Mouse (Mus musculus): ENCODE results near the gene Tmem135. TPM values are rescaled to one million over a fixed set of nuclear protein-coding genes. Genes with fewer than 3 reads are reported as not detected.

The Tmem135 gene
- 14.9 and 15.0 TPM in 2 replicates for polyA plus RNA-seq (2016; fragmentation: Nextera tagmentation; extraction: Ambion mirVana)

DNA sequence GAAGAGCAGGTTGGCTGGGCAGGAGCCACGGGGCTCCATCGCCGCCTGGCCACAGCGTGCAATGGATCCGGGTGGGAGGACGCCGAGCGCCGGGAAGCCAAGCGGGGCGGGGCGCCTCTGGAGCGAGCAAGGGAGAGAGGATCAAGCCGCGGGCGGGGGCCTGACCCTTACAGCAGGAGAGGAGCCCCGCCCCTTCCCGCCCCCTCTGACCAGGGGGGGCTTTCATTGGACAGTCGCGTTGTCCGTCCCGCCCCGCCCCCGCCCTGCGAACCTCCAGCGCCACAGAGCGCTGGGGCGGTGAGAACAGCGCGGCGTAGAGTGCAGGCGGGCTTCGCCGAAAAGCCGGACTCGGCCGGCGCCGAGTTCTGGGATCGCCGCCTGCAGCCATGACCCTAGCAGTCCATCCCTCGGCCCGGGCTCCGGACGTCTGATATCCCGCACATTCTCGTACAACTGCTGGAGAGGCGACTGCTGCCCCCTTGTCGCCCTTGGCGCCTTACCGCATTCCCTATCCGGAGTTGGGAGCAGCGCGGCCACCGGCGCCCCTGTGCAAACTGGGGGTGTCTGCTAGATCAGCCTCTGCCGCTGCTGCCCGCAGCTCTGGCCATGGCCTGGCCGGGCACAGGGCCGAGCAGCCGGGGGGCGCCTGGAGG lies at the start of gene Tmem135, which contains the start of gene Fzd4:
TSS of gene Tmem135 (minus strand) at position 142 of the 653 bp plus-strand sequence.
TSS of gene Fzd4 (plus strand) at position 275 of the 653 bp plus-strand sequence.
- H3K9me3 ChIP-seq: no peaks in the 10 kb centered on the region
- DNase-seq (ENCODE audit: low spot score): peak; percentile 97
- under 1% methylated on average over 62 of the region's 62 CpGs for WGBS
- H3K27me3 ChIP-seq (ENCODE audit: insufficient read depth, poor library complexity, severe bottlenecking): peaks cover 34% of the 10 kb centered on the region
- peaks cover 16% of the 10 kb centered on the region for H3K36me3 ChIP-seq
- H3K4me3 ChIP-seq: peak within 1 kb of the TSS; percentile 77
- peak within 1 kb of the TSS; percentile 90 for H3K27ac ChIP-seq
- H3K4me1 ChIP-seq (replicated peaks): peaks cover 39% of the 10 kb centered on the region

DNA sequence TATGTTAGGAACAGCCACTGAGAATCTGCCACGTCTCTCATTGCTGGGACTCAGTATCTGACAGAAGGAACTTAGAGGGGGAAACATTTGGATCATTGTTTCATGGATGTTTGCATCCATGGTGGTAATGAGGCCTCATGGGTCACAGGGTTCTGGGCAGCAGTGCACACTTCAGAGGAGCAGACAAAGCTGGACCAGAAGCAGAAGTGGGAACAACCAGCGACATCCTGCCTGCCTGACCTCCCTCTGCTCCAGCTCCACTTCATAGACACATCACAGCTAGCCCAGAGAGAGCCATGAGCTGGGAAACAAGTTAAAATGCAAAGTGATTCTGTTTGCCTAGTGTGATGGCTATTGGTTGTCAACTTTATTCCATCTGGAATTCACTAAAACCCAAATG lies 46.3 kb upstream of the Tmem135 start:
- no peak overlapping the region for H3K4me3 ChIP-seq
- H3K27ac ChIP-seq: no peak overlapping the region
- H3K9me3 ChIP-seq: no peaks in the 10 kb centered on the region
- no peak for DNase-seq (ENCODE audit: low spot score)
- H3K36me3 ChIP-seq: no peaks in the 10 kb centered on the region
- H3K27me3 ChIP-seq (ENCODE audit: insufficient read depth, poor library complexity, severe bottlenecking): no peaks in the 10 kb centered on the region
- H3K4me1 ChIP-seq (replicated peaks): no peaks in the 10 kb centered on the region
- WGBS: 74% methylated on average over 2 of the region's 2 CpGs

DNA sequence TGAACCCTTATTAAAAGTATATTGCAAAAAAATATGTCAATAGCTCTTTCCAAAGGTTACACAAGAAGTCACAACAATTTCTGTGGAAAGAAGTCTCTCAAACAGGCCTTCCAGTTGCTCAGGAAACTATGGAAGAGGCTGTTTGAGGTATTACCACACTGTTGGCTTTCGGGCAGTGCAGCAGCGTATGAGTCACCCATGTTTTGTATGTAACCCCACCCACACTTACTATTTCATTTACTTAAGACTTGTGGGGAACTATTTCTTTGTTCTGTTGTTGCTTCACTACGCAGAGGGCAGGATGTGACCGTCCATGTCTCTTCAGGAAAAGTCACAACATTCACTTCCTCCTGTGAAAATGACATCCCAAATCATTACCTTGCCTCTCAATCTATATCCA lies 41.1 kb upstream of the Tmem135 start:
- WGBS: 83% methylated on average over 4 of the region's 4 CpGs
- H3K4me1 ChIP-seq (replicated peaks): no peaks in the 10 kb centered on the region

DNA sequence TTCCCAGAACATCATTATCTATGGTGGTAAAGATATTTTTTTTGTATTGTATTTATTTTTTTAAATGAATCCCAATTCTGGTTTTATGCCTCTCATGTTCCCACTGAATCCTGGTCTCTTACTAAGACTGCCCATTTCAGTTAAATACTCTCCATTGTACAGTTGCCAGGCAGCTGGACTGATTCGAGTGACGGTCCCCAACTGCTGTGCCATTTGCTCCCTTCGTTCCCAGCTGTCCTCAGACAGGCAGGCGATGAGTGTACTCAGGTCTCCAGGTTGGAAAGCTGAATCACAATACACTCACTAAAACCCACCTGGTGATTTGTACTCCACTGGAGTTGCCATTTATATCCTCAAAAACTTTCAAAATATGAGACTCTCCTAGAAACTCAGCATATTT lies 38.2 kb upstream of the Tmem135 start:
- no peaks in the 10 kb centered on the region for H3K9me3 ChIP-seq
- H3K27me3 ChIP-seq (ENCODE audit: insufficient read depth, poor library complexity, severe bottlenecking): no peaks in the 10 kb centered on the region
- no peak overlapping the region for H3K4me3 ChIP-seq
- DNase-seq (ENCODE audit: low spot score): no peak
- no peak overlapping the region for H3K27ac ChIP-seq
- no peaks in the 10 kb centered on the region for H3K36me3 ChIP-seq
- no peaks in the 10 kb centered on the region for H3K4me1 ChIP-seq (replicated peaks)
- WGBS: 79% methylated on average over 4 of the region's 4 CpGs

More for the DNA sequence above, 41.1 kb upstream of the Tmem135 start:
- Histone ChIP-seq H3K36me3 (no peaks in the 10 kb centered on the region), H3K4me3 (no peak overlapping the region), H3K27me3 (ENCODE audit: insufficient read depth, poor library complexity, severe bottlenecking) (no peaks in the 10 kb centered on the region), H3K9me3 (no peaks in the 10 kb centered on the region), H3K27ac (no peak overlapping the region)
- no peak for DNase-seq (ENCODE audit: low spot score)

DNA sequence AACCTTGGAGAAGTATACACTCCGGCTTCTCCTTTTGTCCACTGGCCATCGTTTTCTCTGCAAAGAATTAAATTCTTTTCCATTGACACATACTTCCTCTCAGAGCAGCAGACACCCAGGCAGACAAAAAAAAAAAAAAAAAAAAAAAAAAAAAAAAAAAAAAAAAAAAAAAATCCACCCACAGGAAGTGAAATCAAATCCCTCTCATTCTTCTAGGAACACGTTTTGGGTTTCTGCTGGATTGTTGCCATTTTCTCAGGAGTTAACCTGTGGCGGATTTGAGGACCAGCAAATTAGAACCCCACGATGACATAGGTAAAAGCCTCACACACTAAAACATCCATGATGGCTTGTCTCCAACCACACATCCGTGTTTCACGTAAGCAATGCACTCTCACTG lies 37.3 kb upstream of the Tmem135 start:
- no peaks in the 10 kb centered on the region for H3K4me1 ChIP-seq (replicated peaks)
- no peaks in the 10 kb centered on the region for H3K9me3 ChIP-seq
- 75% methylated on average over 7 of the region's 7 CpGs for WGBS
- DNase-seq (ENCODE audit: low spot score): no peak
- no peaks in the 10 kb centered on the region for H3K27me3 ChIP-seq (ENCODE audit: insufficient read depth, poor library complexity, severe bottlenecking)
- H3K4me3 ChIP-seq: no peak overlapping the region
- H3K36me3 ChIP-seq: no peaks in the 10 kb centered on the region
- H3K27ac ChIP-seq: no peak overlapping the region

DNA sequence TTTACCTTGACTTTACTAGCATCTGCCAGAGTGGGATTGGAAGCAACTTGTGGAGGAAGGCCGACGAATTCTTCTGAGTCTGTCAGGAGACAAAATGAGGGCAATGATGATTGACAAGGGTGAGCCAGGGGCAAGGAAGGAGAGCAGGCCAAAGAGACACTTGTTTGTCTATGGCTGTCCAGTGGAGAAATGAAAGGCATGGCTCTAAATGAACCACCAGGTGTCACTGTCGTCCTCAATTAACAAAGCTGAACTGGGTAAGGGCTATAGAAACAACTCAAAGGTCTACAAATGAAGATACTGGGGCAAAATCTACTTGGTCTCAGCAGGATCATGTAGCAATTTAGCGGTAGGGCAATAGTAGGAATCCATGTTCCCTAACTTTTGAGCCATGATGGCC lies 33.6 kb upstream of the Tmem135 start:
- no peaks in the 10 kb centered on the region for H3K9me3 ChIP-seq
- 46% methylated on average over 4 of the region's 4 CpGs for WGBS
- H3K4me1 ChIP-seq (replicated peaks): peaks cover 7% of the 10 kb centered on the region; the same call in 1 of the 2 replicates
- DNase-seq (ENCODE audit: low spot score): peak; percentile 19
- H3K4me3 ChIP-seq: no peak overlapping the region
- no peaks in the 10 kb centered on the region for H3K27me3 ChIP-seq (ENCODE audit: insufficient read depth, poor library complexity, severe bottlenecking)
- no peak overlapping the region for H3K27ac ChIP-seq
- H3K36me3 ChIP-seq: no peaks in the 10 kb centered on the region

DNA sequence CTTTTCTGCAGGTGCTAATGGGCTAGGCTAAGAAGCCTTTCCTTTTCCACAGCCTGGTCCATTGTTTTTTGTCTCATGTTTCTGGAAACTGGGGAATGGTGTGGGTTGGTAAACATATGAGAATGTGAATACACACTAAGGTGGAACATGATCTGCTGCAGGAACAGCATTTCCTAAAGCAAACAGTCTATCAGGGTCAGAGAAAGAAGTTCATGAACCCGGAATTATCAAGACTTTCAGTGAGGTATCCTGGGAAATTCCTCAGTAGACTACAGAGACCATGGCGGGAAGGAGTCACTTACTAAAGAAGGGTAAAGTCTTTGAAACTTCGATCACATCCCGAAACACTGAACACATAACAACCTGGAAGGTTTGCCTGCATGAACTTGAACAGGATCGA lies 32.4 kb upstream of the Tmem135 start:
- Histone ChIP-seq H3K27ac (no peak overlapping the region), H3K27me3 (ENCODE audit: insufficient read depth, poor library complexity, severe bottlenecking) (no peaks in the 10 kb centered on the region), H3K36me3 (no peaks in the 10 kb centered on the region), H3K4me3 (no peak overlapping the region), H3K9me3 (no peaks in the 10 kb centered on the region), H3K4me1 (replicated peaks) (peaks cover 7% of the 10 kb centered on the region; the same call in 1 of the 2 replicates)
- DNase-seq (ENCODE audit: low spot score): no peak
- 82% methylated on average over 5 of the region's 5 CpGs for WGBS

DNA sequence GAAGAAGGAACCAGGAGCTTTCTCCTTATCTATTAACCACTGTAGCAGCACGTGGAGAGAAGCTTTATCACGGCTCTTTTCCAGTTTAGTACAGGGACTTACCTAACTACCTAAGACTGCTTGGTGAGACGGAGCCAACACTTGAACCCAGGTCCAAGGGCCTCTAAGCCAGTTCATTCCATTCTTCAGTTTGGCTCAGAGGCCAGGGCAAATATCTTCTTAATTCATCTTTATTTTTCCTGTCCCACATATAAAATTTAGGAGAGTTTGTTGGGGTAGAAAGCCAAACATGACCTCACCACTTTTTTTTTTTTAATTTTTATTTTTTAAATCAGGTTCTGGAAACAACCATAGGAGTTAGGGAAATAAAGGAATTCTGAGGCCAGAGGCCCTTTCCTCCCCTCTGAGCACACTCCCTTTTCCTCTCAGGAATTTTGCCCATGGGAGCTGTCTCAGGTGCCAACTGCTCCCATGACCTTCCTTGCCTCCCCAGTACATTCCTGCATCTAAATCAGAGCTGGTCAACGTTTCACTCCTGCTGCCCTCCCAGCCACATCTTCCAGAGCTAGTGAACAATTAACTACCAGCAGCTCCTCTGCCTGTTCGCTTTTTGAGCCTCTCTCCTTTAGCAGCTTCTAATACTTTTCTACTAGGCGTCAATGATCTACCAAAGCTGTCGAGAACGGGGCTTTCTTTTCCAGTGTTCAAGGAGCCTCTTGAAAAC lies 30.0 kb upstream of the Tmem135 start:
- no peak overlapping the region for H3K4me3 ChIP-seq
- no peaks in the 10 kb centered on the region for H3K36me3 ChIP-seq
- 64% methylated on average over 8 of the region's 8 CpGs for WGBS
- no peak overlapping the region for H3K27ac ChIP-seq
- no peak for DNase-seq (ENCODE audit: low spot score)
- no peaks in the 10 kb centered on the region for H3K27me3 ChIP-seq (ENCODE audit: insufficient read depth, poor library complexity, severe bottlenecking)
- H3K4me1 ChIP-seq (replicated peaks): peaks cover 7% of the 10 kb centered on the region; the same call in 1 of the 2 replicates
- H3K9me3 ChIP-seq: no peaks in the 10 kb centered on the region

DNA sequence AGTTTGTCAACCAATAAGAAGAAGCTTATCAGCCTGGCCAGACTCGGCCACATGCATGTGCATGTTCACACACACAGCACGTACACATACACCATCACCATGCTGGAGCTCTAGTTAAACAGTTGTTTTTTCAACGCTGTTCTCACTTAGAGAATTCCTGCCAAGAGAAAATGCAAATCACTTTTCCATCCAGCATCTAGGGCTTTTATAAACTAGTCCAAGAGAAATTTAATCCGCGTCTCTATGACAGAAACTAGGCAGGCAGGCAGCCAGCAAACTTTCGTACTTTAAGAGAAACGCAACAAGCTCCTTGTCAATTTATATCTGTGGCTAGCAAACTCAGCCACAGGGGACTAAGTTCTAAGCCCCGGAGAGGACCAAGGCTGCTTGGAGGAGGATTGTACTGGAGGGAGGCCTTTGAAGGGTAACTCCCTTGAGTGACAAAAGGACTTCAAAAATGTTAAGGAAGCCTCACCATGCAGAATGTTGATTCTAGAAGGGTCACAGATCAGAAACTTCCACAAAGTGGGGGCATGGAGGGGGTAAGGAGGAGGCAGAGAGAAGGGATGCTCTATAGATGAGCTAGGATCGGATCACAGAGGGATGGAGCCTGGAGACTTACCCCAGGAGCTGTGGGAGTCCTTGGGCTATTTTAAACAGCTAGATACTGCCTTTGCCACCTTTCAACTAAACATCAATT lies 29.3 kb upstream of the Tmem135 start:
- DNase-seq (ENCODE audit: low spot score): no peak
- Histone ChIP-seq H3K9me3 (no peaks in the 10 kb centered on the region), H3K36me3 (no peaks in the 10 kb centered on the region), H3K4me1 (replicated peaks) (peaks cover 7% of the 10 kb centered on the region; the same call in 1 of the 2 replicates), H3K27me3 (ENCODE audit: insufficient read depth, poor library complexity, severe bottlenecking) (no peaks in the 10 kb centered on the region), H3K4me3 (no peak overlapping the region), H3K27ac (no peak overlapping the region)
- WGBS: 79% methylated on average over 9 of the region's 9 CpGs

DNA sequence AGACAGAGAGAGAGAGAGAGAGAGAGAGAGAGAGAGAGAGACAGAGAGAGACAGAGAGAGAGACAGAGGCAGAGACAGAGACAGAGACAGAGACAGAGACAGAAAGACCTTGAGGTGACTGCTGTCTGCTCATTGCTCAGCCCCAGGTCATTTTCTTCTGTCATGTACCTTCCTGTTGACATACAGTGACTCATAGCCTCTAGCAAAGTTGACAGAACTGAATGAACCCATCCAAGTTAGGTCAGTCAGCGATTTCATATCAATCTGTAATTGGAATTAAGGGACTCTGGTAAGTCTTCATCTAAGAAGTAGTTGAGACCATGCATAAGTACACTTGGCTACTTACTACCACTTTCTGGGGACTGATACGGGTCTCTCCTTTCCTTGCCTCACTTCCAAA lies 27.2 kb upstream of the Tmem135 start:
- Histone ChIP-seq H3K27me3 (ENCODE audit: insufficient read depth, poor library complexity, severe bottlenecking) (no peaks in the 10 kb centered on the region), H3K4me3 (no peak overlapping the region), H3K36me3 (no peaks in the 10 kb centered on the region), H3K9me3 (no peaks in the 10 kb centered on the region), H3K4me1 (replicated peaks) (peaks cover 7% of the 10 kb centered on the region; the same call in 1 of the 2 replicates), H3K27ac (no peak overlapping the region)
- no peak for DNase-seq (ENCODE audit: low spot score)
- 85% methylated on average over 2 of the region's 2 CpGs for WGBS

DNA sequence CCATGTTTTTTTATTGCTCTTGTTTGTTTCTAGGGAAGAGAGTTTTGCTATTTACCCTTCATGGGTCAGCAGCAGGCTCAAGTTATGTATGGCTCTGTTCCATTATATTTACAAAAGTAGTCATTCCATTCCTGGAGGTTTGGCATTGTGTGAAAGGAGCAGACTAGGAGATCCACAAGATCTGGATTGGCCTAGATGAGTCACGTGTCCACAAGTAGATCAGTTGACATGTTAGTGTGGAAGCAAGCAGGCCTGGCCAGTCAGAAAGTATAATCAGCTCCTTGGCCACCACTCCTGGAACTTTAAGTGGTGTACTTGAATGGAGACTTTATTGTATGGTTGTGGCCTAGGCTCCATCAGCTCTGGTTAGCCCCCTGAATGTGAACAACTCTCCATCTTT lies 25.3 kb upstream of the Tmem135 start:
- WGBS: 85% methylated on average over 1 of the region's 1 CpGs
- no peak for DNase-seq (ENCODE audit: low spot score)
- H3K36me3 ChIP-seq: no peaks in the 10 kb centered on the region
- H3K4me1 ChIP-seq (replicated peaks): peaks cover 7% of the 10 kb centered on the region; the same call in 1 of the 2 replicates
- H3K27ac ChIP-seq: no peak overlapping the region
- H3K27me3 ChIP-seq (ENCODE audit: insufficient read depth, poor library complexity, severe bottlenecking): no peaks in the 10 kb centered on the region
- H3K4me3 ChIP-seq: no peak overlapping the region
- no peaks in the 10 kb centered on the region for H3K9me3 ChIP-seq

DNA sequence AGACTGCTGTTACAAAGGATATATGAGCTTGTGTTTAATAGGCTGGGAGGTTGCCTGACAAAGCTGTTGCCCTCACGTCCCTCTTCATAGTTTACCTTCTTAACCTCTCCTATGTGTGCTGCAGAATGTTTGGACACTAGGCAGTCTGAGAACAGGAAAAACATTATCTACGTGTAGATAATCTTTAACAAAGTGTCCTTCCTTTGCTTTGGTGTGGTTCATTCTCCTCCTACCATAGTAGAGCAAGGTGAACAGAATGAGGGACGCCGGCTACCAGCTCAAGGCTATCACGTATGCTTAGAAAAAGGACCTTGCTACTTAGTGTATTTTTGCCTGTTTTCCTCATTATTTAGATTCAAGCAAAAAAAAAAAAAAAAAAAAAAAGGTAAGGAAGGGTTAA lies 24.8 kb upstream of the Tmem135 start:
- H3K9me3 ChIP-seq: no peaks in the 10 kb centered on the region
- no peak overlapping the region for H3K4me3 ChIP-seq
- DNase-seq (ENCODE audit: low spot score): no peak
- H3K27me3 ChIP-seq (ENCODE audit: insufficient read depth, poor library complexity, severe bottlenecking): no peaks in the 10 kb centered on the region
- H3K36me3 ChIP-seq: no peaks in the 10 kb centered on the region
- H3K27ac ChIP-seq: no peak overlapping the region
- 90% methylated on average over 5 of the region's 5 CpGs for WGBS
- H3K4me1 ChIP-seq (replicated peaks): peaks cover 8% of the 10 kb centered on the region; the same call in 1 of the 2 replicates

DNA sequence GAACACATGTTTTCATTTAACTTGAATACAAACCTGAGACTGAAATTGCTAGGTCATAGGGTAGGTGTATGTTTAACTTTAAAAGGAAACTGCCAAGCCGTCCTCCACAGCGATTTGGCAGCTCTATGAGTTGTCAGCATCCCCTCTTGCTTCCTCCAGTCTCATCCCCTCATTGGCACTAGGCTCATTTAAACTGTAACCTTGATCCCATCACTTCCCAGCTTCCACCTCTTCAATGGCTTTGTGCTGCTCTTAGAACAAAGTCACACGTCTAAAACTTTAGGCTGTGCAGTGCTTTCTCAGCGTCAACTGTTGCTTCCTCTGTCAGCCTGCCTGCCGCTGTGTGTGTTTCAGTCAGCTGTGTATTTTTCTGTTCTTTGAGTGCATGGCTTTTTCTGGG lies 23.1 kb upstream of the Tmem135 start:
- no peak for DNase-seq (ENCODE audit: low spot score)
- Histone ChIP-seq H3K27ac (no peak overlapping the region), H3K36me3 (no peaks in the 10 kb centered on the region), H3K4me1 (replicated peaks) (peaks cover 17% of the 10 kb centered on the region; the same call in 1 of the 2 replicates), H3K4me3 (no peak overlapping the region), H3K27me3 (ENCODE audit: insufficient read depth, poor library complexity, severe bottlenecking) (no peaks in the 10 kb centered on the region), H3K9me3 (no peaks in the 10 kb centered on the region)
- WGBS: 58% methylated on average over 5 of the region's 5 CpGs

All from hindbrain, embryonic 10.5 days (tissue).